Mouse (Mus musculus) midbrain, embryonic 13.5 days (tissue): ENCODE data around the gene Klk1b9. TPM values are rescaled to one million over a fixed set of nuclear protein-coding genes. Genes with fewer than 3 reads are reported as not detected.
"Not testable (repeated sequence)": the region's sequence is repeated elsewhere in the genome, so short reads cannot be mapped to it uniquely, and the experiment has no call there.

ENCODE experiments used
- ATAC-seq: fragments of 200-750 bp; cut with Nextera tagmentation; 2 replicates; pipeline ENCODE4 v1.8.0; 2017; ENCODE audit warnings: mild to moderate bottlenecking, moderate TSS enrichment, moderate library complexity
- H3K27ac ChIP-seq: fragments of 300-500 bp; sonication (generic); 2 replicates; pipeline ENCODE4 v1.5.1; 2015; ENCODE audit warnings: inconsistent platforms, mild to moderate bottlenecking, moderate library complexity
- H3K27me3 ChIP-seq: fragments of 300-500 bp; sonication (generic); 2 replicates; pipeline ENCODE4 v1.6.1; 2015; ENCODE audit warnings: mild to moderate bottlenecking, inconsistent platforms
- H3K36me3 ChIP-seq: fragments of 300-500 bp; sonication (generic); 2 replicates; pipeline ENCODE4 v1.6.1; 2015; ENCODE audit warnings: mild to moderate bottlenecking, inconsistent platforms
- H3K4me1 ChIP-seq: fragments of 300-500 bp; sonication (generic); replicated peaks from 2 replicates; pipeline ENCODE4 v1.6.1; 2015; ENCODE audit warnings: inconsistent platforms
- H3K4me2 ChIP-seq: fragments of 300-500 bp; sonication (generic); replicated peaks from 2 replicates; pipeline ENCODE4 v1.6.1; 2015; ENCODE audit warnings: moderate library complexity, mild to moderate bottlenecking, inconsistent platforms
- H3K4me3 ChIP-seq: fragments of 300-500 bp; sonication (generic); replicated peaks from 2 replicates; pipeline ENCODE4 v1.5.1; 2015; ENCODE audit warnings: mild to moderate bottlenecking, inconsistent platforms
- H3K9ac ChIP-seq: fragments of 300-500 bp; sonication (generic); replicated peaks from 2 replicates; pipeline ENCODE4 v1.6.1; 2015; ENCODE audit warnings: mild to moderate bottlenecking, inconsistent platforms
- H3K9me3 ChIP-seq: fragments of 300-500 bp; sonication (generic); 2 replicates; pipeline ENCODE4 v1.6.1; 2016; ENCODE audit warnings: mild to moderate bottlenecking, inconsistent platforms
- WGBS: fragments of 180-500 bp; shearing (Covaris S2); methylation state at CpG from one replicate; pipeline ENCODE4 v1.1.7; 2015; 5-methylcytosine and 5-hydroxymethylcytosine counted together
- polyA plus RNA-seq: library from polyadenylated mRNA; unstranded; fragments of >200 nt; fragmentation: Nextera tagmentation; extraction: Ambion mirVana; gene quantifications from 2 replicates; pipeline ENCODE4 v1.2.1, GENCODE M21; 2015

Gene Klk1b9
- polyA plus RNA-seq = not detected in 2 replicates

- 77% methylated on average over 1 of the region's 1 CpGs for WGBS
- H3K4me3 ChIP-seq, H3K4me1 ChIP-seq, H3K27ac ChIP-seq, H3K36me3 ChIP-seq, ATAC-seq, H3K27me3 ChIP-seq, H3K9me3 ChIP-seq, H3K4me2 ChIP-seq, H3K9ac ChIP-seq: not testable (repeated sequence)
Observed at GRCm38 (mm10) chr7:43975761-43976160, at the start of gene Klk1b9. Klk1b9 (plus strand) TSS chr7:43976061.

- no peak overlapping the region for H3K4me2 ChIP-seq
- H3K36me3 ChIP-seq = no peaks in the 10 kb centered on the region
- H3K9ac ChIP-seq = no peak overlapping the region
- no peak overlapping the region for H3K27ac ChIP-seq
- WGBS = 49% methylated on average over 4 of the region's 4 CpGs
- H3K9me3 ChIP-seq = no peaks in the 10 kb centered on the region
- no peaks in the 10 kb centered on the region for H3K4me1 ChIP-seq
- no peaks in the 10 kb centered on the region for H3K27me3 ChIP-seq
- ATAC-seq = 0 out of 2 replicates have a peak, but pooled peaks have one; percentile 20
- H3K4me3 ChIP-seq = no peak overlapping the region
Observed at GRCm38 (mm10) chr7:43928521-43928920, 47.3 kb upstream of the Klk1b9 start.

GRCm38 (mm10) chr7:43932337-43932736 lies 43.5 kb upstream of the Klk1b9 start:
- Histone ChIP-seq H3K4me1 (no peaks in the 10 kb centered on the region), H3K9ac (no peak overlapping the region), H3K9me3 (no peaks in the 10 kb centered on the region), H3K4me3 (no peak overlapping the region), H3K27ac (no peak overlapping the region), H3K36me3 (no peaks in the 10 kb centered on the region), H3K27me3 (no peaks in the 10 kb centered on the region), H3K4me2 (no peak overlapping the region)
- WGBS = 75% methylated on average over 4 of the region's 4 CpGs
- ATAC-seq = no peak

- WGBS = 88% methylated on average over 3 of the region's 3 CpGs
- Histone ChIP-seq H3K9me3 (no peaks in the 10 kb centered on the region), H3K27me3 (no peaks in the 10 kb centered on the region), H3K36me3 (no peaks in the 10 kb centered on the region), H3K4me2 (no peak within 1 kb of the TSS), H3K9ac (no peak within 1 kb of the TSS), H3K27ac (no peak within 1 kb of the TSS), H3K4me1 (no peaks in the 10 kb centered on the region), H3K4me3 (no peak within 1 kb of the TSS)
- ATAC-seq = no peak
Observed at GRCm38 (mm10) chr7:43933440-43933839, 42.4 kb upstream of the Klk1b9 start, which contains the start of gene Klk15. Klk15 (plus strand) TSS chr7:43933740.

GRCm38 (mm10) chr7:43934747-43935146 lies 41.1 kb upstream of the Klk1b9 start:
- Histone ChIP-seq H3K4me3 (no peak overlapping the region), H3K9me3 (no peaks in the 10 kb centered on the region), H3K4me2 (no peak overlapping the region), H3K9ac (no peak overlapping the region), H3K36me3 (no peaks in the 10 kb centered on the region), H3K27ac (no peak overlapping the region), H3K4me1 (no peaks in the 10 kb centered on the region), H3K27me3 (no peaks in the 10 kb centered on the region)
- WGBS = 64% methylated on average over 3 of the region's 3 CpGs
- ATAC-seq = no peak

- H3K27ac ChIP-seq = no peak overlapping the region
- H3K9me3 ChIP-seq = no peaks in the 10 kb centered on the region
Observed at GRCm38 (mm10) chr7:43936551-43936950, 39.3 kb upstream of the Klk1b9 start.

GRCm38 (mm10) chr7:43942293-43942692 lies 33.6 kb upstream of the Klk1b9 start:
- H3K27ac ChIP-seq, ATAC-seq, H3K4me1 ChIP-seq, H3K4me3 ChIP-seq, H3K27me3 ChIP-seq, H3K36me3 ChIP-seq, H3K9ac ChIP-seq, H3K4me2 ChIP-seq, H3K9me3 ChIP-seq: not testable (repeated sequence)
- 58% methylated on average over 3 of the region's 3 CpGs for WGBS

More at GRCm38 (mm10) chr7:43936551-43936950, 39.3 kb upstream of the Klk1b9 start:
- Histone ChIP-seq H3K9ac (no peak overlapping the region), H3K4me3 (no peak overlapping the region), H3K27me3 (no peaks in the 10 kb centered on the region), H3K4me1 (no peaks in the 10 kb centered on the region), H3K36me3 (no peaks in the 10 kb centered on the region), H3K4me2 (no peak overlapping the region)
- WGBS = 89% methylated on average over 14 of the region's 14 CpGs
- ATAC-seq = no peak

GRCm38 (mm10) chr7:43944727-43945264 lies 31.1 kb upstream of the Klk1b9 start:
- H3K36me3 ChIP-seq = no peaks in the 10 kb centered on the region
- no peak for ATAC-seq
- H3K9ac ChIP-seq = no peak overlapping the region
- no peak overlapping the region for H3K4me2 ChIP-seq
- H3K4me1 ChIP-seq = no peaks in the 10 kb centered on the region
- H3K4me3 ChIP-seq = no peak overlapping the region
- 89% methylated on average over 3 of the region's 3 CpGs for WGBS
- no peak overlapping the region for H3K27ac ChIP-seq
- H3K9me3 ChIP-seq = no peaks in the 10 kb centered on the region
- H3K27me3 ChIP-seq = no peaks in the 10 kb centered on the region

GRCm38 (mm10) chr7:43950364-43950763 lies 25.5 kb upstream of the Klk1b9 start, which contains the start of gene Klk1b8:
Klk1b8 (plus strand) TSS chr7:43950664.
- Histone ChIP-seq H3K36me3 (no peaks in the 10 kb centered on the region), H3K4me1 (no peaks in the 10 kb centered on the region), H3K4me2 (no peak within 1 kb of the TSS), H3K4me3 (no peak within 1 kb of the TSS), H3K9me3 (no peaks in the 10 kb centered on the region), H3K9ac (no peak within 1 kb of the TSS), H3K27me3 (no peaks in the 10 kb centered on the region), H3K27ac (no peak within 1 kb of the TSS)
- no peak for ATAC-seq
- WGBS = 83% methylated on average over 2 of the region's 2 CpGs

GRCm38 (mm10) chr7:43952703-43953102 lies 23.2 kb upstream of the Klk1b9 start:
- no peak for ATAC-seq
- Histone ChIP-seq H3K27me3 (no peaks in the 10 kb centered on the region), H3K9me3 (no peaks in the 10 kb centered on the region), H3K4me3 (no peak overlapping the region), H3K36me3 (no peaks in the 10 kb centered on the region), H3K4me2 (no peak overlapping the region), H3K4me1 (no peaks in the 10 kb centered on the region), H3K27ac (no peak overlapping the region), H3K9ac (no peak overlapping the region)
- WGBS = 66% methylated on average over 4 of the region's 4 CpGs

- Histone ChIP-seq H3K4me2 (no peak within 1 kb of the TSS), H3K4me3 (no peak within 1 kb of the TSS), H3K4me1 (no peaks in the 10 kb centered on the region), H3K9me3 (no peaks in the 10 kb centered on the region), H3K27me3 (no peaks in the 10 kb centered on the region), H3K27ac (no peak within 1 kb of the TSS), H3K9ac (no peak within 1 kb of the TSS), H3K36me3 (no peaks in the 10 kb centered on the region)
- WGBS = 58% methylated on average over 3 of the region's 3 CpGs
- no peak for ATAC-seq
Observed at GRCm38 (mm10) chr7:43966451-43966850, 9.4 kb upstream of the Klk1b9 start, which contains the start of gene Klk1b1. Klk1b1 (plus strand) TSS chr7:43966751.

- no peak overlapping the region for H3K4me3 ChIP-seq
- no peak overlapping the region for H3K9ac ChIP-seq
- no peak for ATAC-seq
Observed at GRCm38 (mm10) chr7:43967058-43967457, 8.8 kb upstream of the Klk1b9 start.

GRCm38 (mm10) chr7:43967612-43968011 lies 8.2 kb upstream of the Klk1b9 start:
- no peak overlapping the region for H3K9ac ChIP-seq
- H3K27ac ChIP-seq = no peak overlapping the region
- no peaks in the 10 kb centered on the region for H3K9me3 ChIP-seq
- H3K4me1 ChIP-seq = no peaks in the 10 kb centered on the region
- no peaks in the 10 kb centered on the region for H3K36me3 ChIP-seq
- no peaks in the 10 kb centered on the region for H3K27me3 ChIP-seq
- WGBS = 93% methylated on average over 2 of the region's 2 CpGs
- H3K4me3 ChIP-seq = no peak overlapping the region
- ATAC-seq = no peak
- no peak overlapping the region for H3K4me2 ChIP-seq

More at GRCm38 (mm10) chr7:43967058-43967457, 8.8 kb upstream of the Klk1b9 start:
- WGBS = 84% methylated on average over 3 of the region's 3 CpGs
- Histone ChIP-seq H3K27ac (no peak overlapping the region), H3K27me3 (no peaks in the 10 kb centered on the region), H3K36me3 (no peaks in the 10 kb centered on the region), H3K4me1 (no peaks in the 10 kb centered on the region), H3K4me2 (no peak overlapping the region), H3K9me3 (no peaks in the 10 kb centered on the region)
